Mouse (Mus musculus) layer of hippocampus, adult 6 months (tissue): ENCODE data around the gene Gm6176. TPM values are rescaled to one million over a fixed set of nuclear protein-coding genes. Genes with fewer than 3 reads are reported as not detected.

Experiments
- long read RNA-seq, 2 experiments: library from polyadenylated mRNA; unstranded; transcript quantifications; one replicate each; pipeline ENCODE4 v2.0.0; 2019 to 2020
- polyA plus RNA-seq: library from polyadenylated mRNA; unstranded; fragments of <200 nt; fragmentation: Nextera tagmentation; gene quantifications from 2 replicates; pipeline ENCODE4 v1.2.3, GENCODE M21; 2021

The Gm6176 gene
- polyA plus RNA-seq, result not detected in 2 replicates
- long read RNA-seq, experiment 1, result 0 reads
- long read RNA-seq, experiment 2, result 0 reads

GRCm38 (mm10) chr7:22056205-22056604, at the start of gene Gm6176:
Gene Gm6176, minus strand, starts transcription at chr7:22056305.

GRCm38 (mm10) chr7:22068757-22069156, 12.7 kb upstream of the Gm6176 start, which contains the start of gene Vmn1r139:
Gene Vmn1r139, plus strand, starts transcription at chr7:22069057.

GRCm38 (mm10) chr7:22028797-22029196, 27.3 kb downstream of the Gm6176 start, which contains the start of gene Vmn1r138:
Gene Vmn1r138, minus strand, starts transcription at chr7:22028897.

Other genes starting within 250 kb of the Gm6176 start
- gene Vmn1r135, start 224.0 kb downstream of the Gm6176 start, polyA plus RNA-seq, result not detected in 2 replicates
- not detected in 2 replicates for gene Gm5725, start 212.0 kb downstream of the Gm6176 start, polyA plus RNA-seq
- not detected in 2 replicates for gene Gm5891, start 135.0 kb downstream of the Gm6176 start, polyA plus RNA-seq
- not detected in 2 replicates for gene Vmn1r137, start 61.7 kb downstream of the Gm6176 start, polyA plus RNA-seq
- not detected in 2 replicates for gene Vmn1r138, start 27.4 kb downstream of the Gm6176 start, polyA plus RNA-seq
- not detected in 2 replicates for gene Vmn1r139, start 12.8 kb upstream of the Gm6176 start, polyA plus RNA-seq
- gene Gm16451, start 61.9 kb upstream of the Gm6176 start, polyA plus RNA-seq, result not detected in 2 replicates
- gene Gm10666, start 78.4 kb upstream of the Gm6176 start, polyA plus RNA-seq, result not detected in 2 replicates
- not detected in 2 replicates for gene Vmn1r142, start 107.7 kb upstream of the Gm6176 start, polyA plus RNA-seq
- gene Vmn1r143, start 133.1 kb upstream of the Gm6176 start, polyA plus RNA-seq, result not detected in 2 replicates
- gene Gm8653, start 145.0 kb upstream of the Gm6176 start, polyA plus RNA-seq, result not detected in 2 replicates
- gene Gm8453, start 173.2 kb upstream of the Gm6176 start, polyA plus RNA-seq, result not detected in 2 replicates